Comparison of ENCODE assay signal across 9 mouse cellular contexts in the genomic region with DNA sequence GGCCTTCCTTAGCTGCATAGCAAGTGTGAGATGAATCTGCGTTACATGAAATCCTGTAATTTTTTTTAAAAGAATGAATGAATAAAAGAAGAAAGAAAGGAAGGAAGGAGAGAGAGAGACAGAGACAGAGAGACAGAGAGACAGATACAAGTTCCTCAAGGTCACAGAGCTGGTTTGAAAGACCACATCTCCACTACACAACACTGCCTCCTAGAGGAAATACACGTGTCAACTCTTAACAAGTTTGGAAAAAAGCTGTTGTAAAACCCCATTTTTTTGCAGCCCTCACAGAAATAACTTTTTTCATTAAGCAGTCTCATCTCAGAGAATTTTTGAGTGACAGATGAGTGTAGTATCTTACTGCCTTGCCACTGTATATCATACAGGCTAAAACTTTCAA. TPM values are rescaled to one million over a fixed set of nuclear protein-coding genes. Genes with fewer than 3 reads are reported as not detected.
DNase-seq lines count a peak whose midpoint lies in the region; ATAC-seq lines count a peak whose summit lies in the region.
"Had no signal": no experiment of that assay in that cellular context is flagged by ENCODE, and none has a peak within 500 bp of the region (broad histone marks: within the 10 kb centered on the region; RNA-seq: fewer than 3 reads in every experiment).

No protein-coding gene starts in this region.

- H3K4me2 ChIP-seq in kidney, embryonic 16.5 days (replicated peaks; ENCODE audit: low read depth, low read length), result no peak overlapping the region
- no peak overlapping the region for H3K4me2 ChIP-seq in forebrain, embryonic 13.5 days
- H3K4me2 ChIP-seq in neural tube, embryonic 15.5 days, result no peak overlapping the region

- H3K36me3 ChIP-seq in kidney, embryonic 16.5 days (ENCODE audit: insufficient read depth, low read length), result no peaks in the 10 kb centered on the region
- no peaks in the 10 kb centered on the region for H3K36me3 ChIP-seq in forebrain, embryonic 13.5 days (ENCODE audit: poor library complexity, severe bottlenecking)
- H3K36me3 ChIP-seq in neural tube, embryonic 15.5 days, result no peaks in the 10 kb centered on the region

- peak; percentile 73 for DNase-seq in kidney, adult 9 months
- peak; percentile 73 for DNase-seq in thymus, postnatal 0 days (ENCODE audit: low spot score)
- DNase-seq in thymus, adult 18-20 months, result no peak
- DNase-seq in lung, postnatal 10 days, result peak; percentile 62

- no peaks in the 10 kb centered on the region for H3K9me3 ChIP-seq in kidney, embryonic 16.5 days (ENCODE audit: low read length)
- H3K9me3 ChIP-seq in forebrain, embryonic 13.5 days (replicated peaks), result no peaks in the 10 kb centered on the region
- no peaks in the 10 kb centered on the region for H3K9me3 ChIP-seq in neural tube, embryonic 15.5 days (replicated peaks)
- H3K9me3 ChIP-seq: megakaryocyte, embryonic 14.5 days had no signal

- no peaks in the 10 kb centered on the region for H3K27me3 ChIP-seq in kidney, embryonic 16.5 days (ENCODE audit: insufficient read depth, low read length)
- no peaks in the 10 kb centered on the region for H3K27me3 ChIP-seq in forebrain, embryonic 13.5 days
- no peaks in the 10 kb centered on the region for H3K27me3 ChIP-seq in neural tube, embryonic 15.5 days (replicated peaks)
- H3K27me3 ChIP-seq: megakaryocyte, embryonic 14.5 days had no signal

- no peak overlapping the region for H3K9ac ChIP-seq in kidney, embryonic 16.5 days (replicated peaks; ENCODE audit: low read length)
- no peak overlapping the region for H3K9ac ChIP-seq in forebrain, embryonic 13.5 days
- no peak overlapping the region for H3K9ac ChIP-seq in neural tube, embryonic 15.5 days (replicated peaks)

- no peak overlapping the region for H3K27ac ChIP-seq in kidney, embryonic 16.5 days (ENCODE audit: low read length)
- H3K27ac ChIP-seq in forebrain, embryonic 13.5 days, result no peak overlapping the region
- H3K27ac ChIP-seq in neural tube, embryonic 15.5 days (replicated peaks), result no peak overlapping the region

- H3K4me1 ChIP-seq in kidney, embryonic 16.5 days (ENCODE audit: insufficient read depth, low read length), result no peaks in the 10 kb centered on the region
- no peaks in the 10 kb centered on the region for H3K4me1 ChIP-seq in forebrain, embryonic 13.5 days
- no peaks in the 10 kb centered on the region for H3K4me1 ChIP-seq in neural tube, embryonic 15.5 days

- WGBS in kidney, embryonic 16.5 days, result 26% methylated on average over 2 of the region's 2 CpGs
- WGBS in forebrain, embryonic 13.5 days, result 41% methylated on average over 2 of the region's 2 CpGs
- 38% methylated on average over 2 of the region's 2 CpGs for WGBS in neural tube, embryonic 15.5 days

- no peak for ATAC-seq in kidney, embryonic 16.5 days (ENCODE audit: low FRiP score, low TSS enrichment)
- peak; percentile 78 for ATAC-seq in activated CD4-positive, CD25-positive, alpha-beta regulatory T cell, adult 4 months
- no peak for ATAC-seq in forebrain, embryonic 13.5 days
- no peak for ATAC-seq in neural tube, embryonic 15.5 days (ENCODE audit: low FRiP score)

- H3K4me3 ChIP-seq in kidney, embryonic 16.5 days (ENCODE audit: low read length), result no peak overlapping the region
- H3K4me3 ChIP-seq in forebrain, embryonic 13.5 days, result no peak overlapping the region
- H3K4me3 ChIP-seq in neural tube, embryonic 15.5 days (replicated peaks), result no peak overlapping the region
- H3K4me3 ChIP-seq: megakaryocyte, embryonic 14.5 days had no signal

RNA-seq across cellular contexts. Expression of a gene that starts 15.4 kb away (rescaled TPM):
- polyA plus RNA-seq in kidney, embryonic 16.5 days (2015; fragmentation: Nextera tagmentation; extraction: Ambion mirVana), result 0.19 and 0.28 TPM in 2 replicates
- not detected in 2 replicates for polyA plus RNA-seq in thymus, postnatal 0 days (2015; fragmentation: Nextera tagmentation; extraction: Ambion mirVana)
- not detected for polyA plus RNA-seq in activated CD4-positive, CD25-positive, alpha-beta regulatory T cell, adult 4 months (2017; shearing (Covaris generic))
- not detected in 2 replicates for polyA plus RNA-seq in forebrain, embryonic 13.5 days (2015; fragmentation: Nextera tagmentation; extraction: Ambion mirVana)
- polyA plus RNA-seq in neural tube, embryonic 15.5 days (2015; fragmentation: Nextera tagmentation; extraction: Ambion mirVana), result not detected in 2 replicates

Comparison
In these comparisons a context has a peak if more than half of its experiments do, and no peak if none do; other contexts are left out.
1. DNase-seq: peak in kidney, adult 9 months (single experiment), thymus, postnatal 0 days (single experiment) and lung, postnatal 10 days (single experiment); none in thymus, adult 18-20 months (0 of 2).